Mouse (Mus musculus) layer of hippocampus, adult 11-12 months (tissue): Measurements from ENCODE around the gene Iqcf1.

Source experiments
- DNase-seq: peaks from one replicate; pipeline ENCODE4 v3.0.0; 2022; ENCODE audit warnings: low spot score

Gene Iqcf1

GRCm38 (mm10) chr9:106499667-106500066 is at the start of gene Iqcf1:
Iqcf1 (plus strand) TSS chr9:106499967.
- DNase-seq: no peak

DNA sequence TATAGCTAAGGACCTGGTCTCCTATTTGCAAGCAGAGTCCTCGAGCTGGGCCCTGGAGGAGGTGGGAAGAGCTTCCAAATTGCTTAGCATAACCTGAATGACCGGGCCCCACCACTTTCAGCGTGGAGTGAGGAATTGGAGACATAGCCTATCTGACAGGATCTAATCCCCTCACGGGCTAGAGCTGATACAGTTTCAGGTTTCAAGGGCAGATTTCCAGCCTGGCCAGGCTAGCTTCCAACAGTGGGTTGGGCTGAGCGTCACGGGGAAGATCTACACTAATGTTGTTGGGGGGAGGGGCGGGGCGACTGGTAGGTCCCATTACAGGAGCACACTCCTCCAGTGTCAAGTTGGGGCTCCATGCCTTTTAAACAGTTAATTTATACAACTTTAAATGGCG is 49.1 kb upstream of the Iqcf1 start:
- peak; percentile 34 for DNase-seq

- DNase-seq: no peak
These were observed 48.5 kb upstream of the Iqcf1 start for GRCm38 (mm10) chr9:106451298-106451697.

DNA sequence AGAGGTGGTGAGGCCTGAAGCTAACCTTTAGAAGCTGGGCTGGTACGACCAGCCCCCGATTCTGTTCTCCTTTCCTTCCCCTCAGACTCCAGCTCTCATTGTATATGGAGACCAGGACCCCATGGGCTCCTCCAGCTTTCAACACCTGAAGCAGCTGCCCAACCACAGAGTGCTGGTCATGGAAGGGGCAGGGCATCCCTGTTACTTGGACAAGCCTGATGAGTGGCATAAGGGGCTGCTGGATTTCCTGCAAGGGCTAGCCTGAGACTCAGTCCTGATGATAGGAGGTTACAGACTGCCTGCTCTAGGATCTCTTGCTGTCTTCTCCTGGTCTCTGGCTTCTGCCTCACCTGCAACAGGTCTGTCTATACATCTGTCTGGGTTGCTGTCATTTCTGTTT is 47.9 kb upstream of the Iqcf1 start:
- DNase-seq: no peak

DNA sequence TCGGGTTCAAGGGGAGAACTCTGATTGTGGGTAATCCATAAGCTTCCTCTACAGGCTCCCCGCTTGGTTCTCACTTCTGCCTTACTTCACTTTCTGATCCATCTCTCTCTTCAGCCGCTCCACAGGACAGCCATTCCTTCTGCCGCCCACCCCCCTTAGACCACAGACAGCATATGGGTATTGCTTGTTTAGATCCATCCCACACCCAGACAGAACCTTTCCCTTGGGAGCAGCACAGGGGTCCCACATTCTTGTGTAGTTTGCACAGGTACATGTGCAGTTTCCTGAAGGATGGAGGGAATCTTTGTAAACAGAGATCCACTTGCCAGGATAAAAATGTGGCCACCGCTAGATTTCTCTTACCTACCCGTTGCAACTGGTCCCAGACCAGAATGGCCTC is 47.4 kb upstream of the Iqcf1 start:
- no peak for DNase-seq

DNA sequence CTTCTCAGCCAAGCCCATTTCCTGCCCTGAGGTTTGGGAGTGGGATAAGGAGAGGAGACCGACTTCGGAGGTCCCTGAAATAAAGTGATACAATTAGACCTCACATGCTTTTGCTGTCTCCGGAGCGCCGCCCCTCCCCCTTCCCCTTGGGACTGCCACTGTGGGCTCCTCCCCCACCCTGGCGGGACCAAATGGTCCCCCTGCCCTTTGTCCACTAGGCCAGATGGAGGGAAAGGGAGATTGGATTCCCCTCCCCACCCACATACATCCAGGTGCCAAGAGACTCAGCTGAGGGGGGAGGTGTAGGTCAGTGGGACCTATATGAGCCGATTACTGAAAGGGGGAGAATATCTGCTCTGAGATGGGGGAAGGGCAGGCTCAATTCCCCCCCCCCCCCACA is 46.9 kb upstream of the Iqcf1 start:
- DNase-seq: peak; percentile 63

- DNase-seq: peak; percentile 71
These were observed 46.3 kb upstream of the Iqcf1 start, which contains the start of gene Pcbp4 for GRCm38 (mm10) chr9:106453271-106454070. Pcbp4 (plus strand) TSS chr9:106453291.

DNA sequence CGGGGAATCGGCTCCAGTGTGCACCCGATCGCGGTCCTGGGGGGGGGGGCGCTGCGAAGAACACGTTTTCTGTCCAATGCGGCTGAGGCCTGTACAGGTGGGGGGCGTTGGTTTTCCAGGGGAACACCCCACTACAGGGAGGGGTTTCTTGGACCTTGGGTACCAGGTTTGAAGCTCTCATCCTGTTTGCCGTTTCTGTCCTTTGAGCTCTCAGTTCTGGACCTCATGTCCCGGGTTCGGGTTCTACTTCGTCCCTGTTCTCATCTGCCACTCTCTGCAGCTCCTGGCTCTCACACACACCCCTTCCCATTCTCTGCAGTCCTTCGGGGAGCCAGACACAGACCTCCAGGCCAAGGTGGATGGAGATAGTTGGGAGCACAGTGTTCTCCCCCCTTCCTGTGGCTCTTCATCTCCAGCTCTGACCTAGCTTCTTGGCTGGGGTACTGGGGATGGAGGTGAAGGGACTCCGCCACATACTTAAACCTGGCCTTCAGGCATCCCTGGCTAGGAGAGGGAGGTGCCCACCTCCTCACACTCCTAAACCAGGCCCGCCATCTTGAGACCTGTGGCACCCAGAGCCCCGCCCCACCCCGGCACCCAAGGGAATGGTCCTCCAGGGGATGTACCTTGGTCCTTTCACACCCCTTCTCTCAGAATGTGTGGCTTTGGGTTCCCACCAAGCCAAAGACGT is 45.6 kb upstream of the Iqcf1 start:
- DNase-seq: peak; percentile 36

DNA sequence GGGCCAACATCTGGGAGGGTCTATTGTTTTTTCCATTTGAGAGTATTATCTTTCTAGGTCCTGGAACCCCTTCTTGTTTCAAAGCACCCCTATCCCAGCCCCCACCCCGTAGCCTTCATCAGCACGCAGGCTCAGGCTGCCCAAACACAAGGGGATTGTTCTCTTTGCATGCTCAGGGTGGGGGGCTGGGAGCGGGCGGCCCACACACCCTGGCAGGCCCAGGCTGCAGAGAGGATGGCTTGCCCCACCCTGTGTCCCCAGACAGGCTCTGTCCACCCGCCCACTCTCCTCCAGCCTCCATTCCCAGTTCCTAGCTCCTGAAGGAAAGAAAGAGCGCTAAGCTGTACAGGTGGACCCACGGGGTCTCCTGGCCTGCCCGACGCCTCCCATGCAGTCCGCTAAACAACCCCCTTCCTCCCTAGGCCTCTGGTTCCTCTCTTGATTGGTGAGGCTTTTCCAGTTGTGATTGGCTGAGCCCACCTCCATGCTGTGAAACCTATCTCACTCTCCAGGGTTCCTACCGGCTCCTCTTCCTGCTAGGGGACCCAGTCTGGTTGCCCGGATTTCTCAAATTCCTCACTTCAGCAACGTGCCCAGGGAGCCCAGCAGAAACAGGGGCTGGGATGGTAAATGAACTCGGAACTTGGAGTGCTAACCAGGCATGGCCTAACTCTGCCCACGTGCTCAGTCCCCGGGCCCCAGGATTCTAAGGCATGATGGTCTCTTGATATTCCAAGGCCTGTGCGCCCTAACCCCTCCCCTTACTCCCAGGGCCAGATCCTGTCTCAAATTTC is 44.7 kb upstream of the Iqcf1 start:
- DNase-seq: peak; percentile 37

GRCm38 (mm10) chr9:106456325-106457162 is 43.2 kb upstream of the Iqcf1 start:
- no peak for DNase-seq

DNA sequence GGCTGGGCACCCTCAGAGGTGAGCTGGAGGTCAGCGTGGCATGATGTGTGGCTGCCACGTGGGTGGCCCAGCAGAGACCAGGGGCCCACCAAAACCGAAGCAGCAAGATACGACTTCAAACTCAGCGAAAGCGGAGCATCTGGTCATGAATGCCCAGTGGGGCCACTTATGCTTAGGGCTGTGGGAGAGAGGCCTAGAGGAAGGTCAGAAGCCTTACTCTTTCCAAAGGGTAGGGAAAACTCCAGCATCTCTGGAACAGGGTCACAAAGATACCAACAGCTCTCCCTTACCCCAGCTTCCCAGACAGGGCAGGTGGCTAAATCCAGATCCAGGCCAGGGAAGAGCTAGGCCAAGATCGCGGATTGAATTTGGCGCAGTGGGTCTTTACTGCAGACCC is 42.6 kb upstream of the Iqcf1 start:
- DNase-seq: no peak

DNA sequence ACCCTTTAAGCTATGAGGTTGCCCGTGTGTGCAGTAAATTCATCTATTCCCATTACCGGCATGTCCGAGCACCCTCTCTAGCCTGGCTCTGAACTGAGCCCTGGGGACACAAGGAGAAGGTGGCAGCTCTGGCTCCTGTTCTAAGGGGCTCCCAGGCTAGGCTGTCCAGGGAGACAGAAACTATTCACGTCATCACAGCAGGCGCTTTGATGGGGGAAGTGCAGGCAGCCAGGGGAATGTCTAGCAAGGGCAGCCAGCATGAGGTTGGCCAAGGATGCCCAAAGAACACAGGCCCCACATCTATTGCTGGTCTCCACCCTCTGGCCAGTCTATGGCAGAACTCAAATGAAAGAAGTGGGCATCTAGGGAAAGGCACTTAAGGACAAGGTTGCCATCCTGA is 41.8 kb upstream of the Iqcf1 start:
- no peak for DNase-seq

DNA sequence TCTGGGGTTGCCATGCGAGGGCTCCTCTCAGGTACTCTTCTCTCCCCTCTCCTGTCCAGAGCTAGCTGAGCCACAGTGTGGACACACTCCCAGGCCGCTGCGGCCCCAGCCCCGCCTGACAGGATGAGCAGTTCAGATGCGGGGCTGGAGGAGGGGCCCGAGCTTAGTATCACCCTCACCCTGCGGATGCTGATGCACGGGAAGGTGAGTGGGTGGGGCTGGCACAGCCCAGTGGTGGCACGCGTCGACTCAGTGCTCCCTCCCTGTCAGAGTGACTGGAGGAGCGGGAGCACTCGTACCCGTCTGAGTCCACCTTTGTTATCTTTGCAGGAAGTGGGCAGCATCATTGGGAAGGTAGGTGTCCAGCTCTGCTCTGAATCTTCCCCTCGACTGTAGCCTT is 39.8 kb upstream of the Iqcf1 start:
- no peak for DNase-seq

DNA sequence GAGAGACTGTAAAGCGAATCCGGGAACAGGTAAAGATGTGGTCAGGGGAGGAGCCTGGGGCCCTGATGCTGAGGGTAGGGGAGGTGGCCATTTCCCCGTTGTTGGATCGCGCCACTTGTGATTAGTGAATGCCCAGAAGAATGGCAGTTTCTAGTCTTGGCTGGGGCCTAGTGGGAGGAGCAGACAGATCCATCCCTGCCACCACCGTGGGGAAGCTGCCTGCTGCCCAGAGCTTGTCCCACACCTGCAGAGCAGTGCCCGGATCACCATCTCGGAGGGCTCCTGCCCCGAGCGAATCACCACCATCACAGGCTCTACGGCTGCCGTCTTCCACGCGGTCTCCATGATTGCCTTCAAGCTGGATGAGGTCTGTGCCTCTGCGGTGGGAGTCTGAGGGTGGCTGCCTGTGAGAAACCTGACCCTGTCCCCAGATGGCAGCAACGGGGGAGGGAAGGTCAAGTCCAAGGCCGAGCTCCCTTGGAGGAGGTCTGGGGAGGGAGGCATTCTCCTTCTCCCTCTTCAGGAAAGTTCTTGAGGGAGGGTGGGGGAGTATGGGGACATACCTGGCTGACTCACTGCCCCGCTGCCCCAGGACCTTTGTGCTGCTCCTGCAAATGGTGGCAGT is 39.3 kb upstream of the Iqcf1 start:
- no peak for DNase-seq

GRCm38 (mm10) chr9:106461026-106461415 is 38.7 kb upstream of the Iqcf1 start:
- DNase-seq: no peak

GRCm38 (mm10) chr9:106461641-106462429 is 37.9 kb upstream of the Iqcf1 start:
- no peak for DNase-seq

GRCm38 (mm10) chr9:106462430-106462800 is 37.4 kb upstream of the Iqcf1 start:
- DNase-seq: no peak

GRCm38 (mm10) chr9:106463122-106464063 is 36.4 kb upstream of the Iqcf1 start:
- no peak for DNase-seq

GRCm38 (mm10) chr9:106464751-106465541 is 34.8 kb upstream of the Iqcf1 start:
- DNase-seq: peak; percentile 75
